Mouse (Mus musculus) CH12.LX (cell line): ENCODE results near the gene Cplane1. TPM values are rescaled to one million over a fixed set of nuclear protein-coding genes. Genes with fewer than 3 reads are reported as not detected.

ENCODE experiments used
- DNase-seq: peaks from one replicate; pipeline ENCODE4 v3.0.0-alpha.2; 2013; ENCODE audit errors: extremely low read depth
- H3K27ac ChIP-seq: 2 replicates; pipeline ENCODE4 v1.5.1; 2012; ENCODE audit warnings: low read depth, mild to moderate bottlenecking, control low read depth, moderate library complexity; ENCODE audit not compliant: insufficient read depth
- H3K27me3 ChIP-seq: replicated peaks from 2 replicates; pipeline ENCODE3; 2012; ENCODE audit warnings: inconsistent platforms
- H3K36me3 ChIP-seq, 2 experiments: replicated peaks in 1 of 2; 2 replicates each; pipeline versions ENCODE3 to v1.6.1; 2012; ENCODE audit warnings: inconsistent platforms in 1 of 2, low read length in 1 of 2, mild to moderate bottlenecking in 1 of 2, mixed read lengths in 1 of 2, moderate library complexity in 1 of 2; ENCODE audit not compliant: control insufficient read depth in 1 of 2, insufficient read depth in 1 of 2
- H3K4me1 ChIP-seq, 2 experiments: 2 replicates each; pipeline ENCODE4 v1.6.1; 2012; ENCODE audit warnings: inconsistent platforms in 1 of 2, moderate library complexity in 1 of 2; ENCODE audit not compliant: insufficient read depth in 2 of 2, control insufficient read depth in 1 of 2
- H3K4me2 ChIP-seq: 2 replicates; pipeline ENCODE4 v1.6.1; 2012; ENCODE audit warnings: low read depth, mild to moderate bottlenecking, control low read depth; ENCODE audit not compliant: poor library complexity, insufficient read depth, severe bottlenecking
- H3K4me3 ChIP-seq, 3 experiments: fragments of 150-350 bp in 1 of 3; sonication (generic) in 1 of 3; replicated peaks in 1 of 3; 2 replicates each; pipeline versions ENCODE3 to v1.5.1; 2011 to 2012; ENCODE audit warnings: low read depth in 2 of 3, low read length in 2 of 3, mild to moderate bottlenecking in 2 of 3, moderate library complexity in 2 of 3, control low read depth in 1 of 3, improper control_type of control experiment in 1 of 3, inconsistent platforms in 1 of 3, mixed read lengths in 1 of 3; ENCODE audit not compliant: poor library complexity in 1 of 3
- H3K79me2 ChIP-seq: replicated peaks from 2 replicates; pipeline ENCODE4 v1.6.1; 2012; ENCODE audit warnings: mild to moderate bottlenecking, moderate library complexity; ENCODE audit not compliant: control insufficient read depth, poor library complexity, insufficient read depth, severe bottlenecking; ENCODE audit errors: extremely low read depth
- H3K9ac ChIP-seq: 2 replicates; pipeline ENCODE4 v1.6.1; 2012; ENCODE audit warnings: low read depth, mild to moderate bottlenecking, control low read depth, moderate library complexity; ENCODE audit not compliant: insufficient read depth
- H3K9me3 ChIP-seq: replicated peaks from 2 replicates; pipeline ENCODE3; 2012; ENCODE audit warnings: low read length, inconsistent platforms, mixed read lengths
- CHD2 ChIP-seq: IDR thresholded peaks from 2 replicates; pipeline ENCODE4 v1.6.1; 2011; ENCODE audit warnings: low read length, improper control_type of control experiment
- CTCF ChIP-seq, 2 experiments: IDR thresholded peaks in 1 of 2; conservative IDR thresholded peaks in 1 of 2; 2 replicates each; pipeline ENCODE4 v1.5.1; 2011 to 2012; ENCODE audit warnings: low read depth in 2 of 2, low read length in 2 of 2, improper control_type of control experiment in 1 of 2, inconsistent platforms in 1 of 2, mild to moderate bottlenecking in 1 of 2, moderate library complexity in 1 of 2
- E2F4 ChIP-seq: IDR thresholded peaks from 2 replicates; pipeline ENCODE4 v1.6.1; 2011; ENCODE audit warnings: low read depth, low read length, improper control_type of control experiment; ENCODE audit not compliant: insufficient replicate concordance
- ELF1 ChIP-seq: IDR thresholded peaks from 2 replicates; pipeline ENCODE4 v1.6.1; 2014; ENCODE audit warnings: low read depth, mild to moderate bottlenecking, inconsistent platforms, low read length, improper control_type of control experiment
- EP300 ChIP-seq: IDR thresholded peaks from 2 replicates; pipeline ENCODE4 v1.6.1; 2011; ENCODE audit warnings: low read length, improper control_type of control experiment
- ETS1 ChIP-seq: conservative IDR thresholded peaks from 2 replicates; pipeline ENCODE4 v1.6.1; 2012; ENCODE audit warnings: low read depth, mild to moderate bottlenecking, inconsistent platforms, low read length, improper control_type of control experiment, moderate library complexity
- JUN ChIP-seq: IDR thresholded peaks from 2 replicates; pipeline ENCODE4 v1.6.1; 2011; ENCODE audit warnings: low read depth, mild to moderate bottlenecking, low read length, improper control_type of control experiment, moderate library complexity; ENCODE audit not compliant: insufficient read depth
- JUND ChIP-seq: conservative IDR thresholded peaks from 2 replicates; pipeline ENCODE4 v1.6.1; 2011; ENCODE audit warnings: low read depth, low read length, improper control_type of control experiment
- MAFK ChIP-seq: IDR thresholded peaks from 2 replicates; pipeline ENCODE4 v1.6.1; 2011; ENCODE audit warnings: low read length, improper control_type of control experiment; ENCODE audit not compliant: insufficient replicate concordance
- NRF1 ChIP-seq: IDR thresholded peaks from 2 replicates; pipeline ENCODE4 v1.6.1; 2014; ENCODE audit warnings: low read depth, mild to moderate bottlenecking, inconsistent platforms, low read length, improper control_type of control experiment, moderate library complexity
- POLR2A ChIP-seq: IDR thresholded peaks from 2 replicates; pipeline ENCODE4 v1.6.1; 2011; ENCODE audit warnings: low read depth, mild to moderate bottlenecking, improper control_type of control experiment, low read length
- POLR2AphosphoS2 ChIP-seq: IDR thresholded peaks from 2 replicates; pipeline ENCODE4 v1.6.1; 2011; ENCODE audit warnings: low read depth, low read length, improper control_type of control experiment
- SIN3A ChIP-seq: IDR thresholded peaks from 2 replicates; pipeline ENCODE4 v1.6.1; 2012; ENCODE audit warnings: low read length, improper control_type of control experiment, inconsistent platforms
- USF1 ChIP-seq: IDR thresholded peaks from 2 replicates; pipeline ENCODE4 v1.6.1; 2014; ENCODE audit warnings: low read depth, mild to moderate bottlenecking, inconsistent platforms, low read length, improper control_type of control experiment
- ZC3H11A ChIP-seq: IDR thresholded peaks from 2 replicates; pipeline ENCODE4 v1.6.1; 2012; ENCODE audit warnings: low read depth, mild to moderate bottlenecking, inconsistent platforms, low read length, improper control_type of control experiment
- ZKSCAN1 ChIP-seq: IDR thresholded peaks from 2 replicates; pipeline ENCODE4 v1.6.1; 2012; ENCODE audit warnings: low read depth, inconsistent platforms, low read length, improper control_type of control experiment, borderline replicate concordance
- ZMIZ1 ChIP-seq: IDR thresholded peaks from 2 replicates; pipeline ENCODE4 v1.6.1; 2012; ENCODE audit warnings: low read depth, mild to moderate bottlenecking, inconsistent platforms, low read length, improper control_type of control experiment
- ZNF384 ChIP-seq: IDR thresholded peaks from 2 replicates; pipeline ENCODE4 v1.6.1; 2012; ENCODE audit warnings: low read depth, low read length, improper control_type of control experiment, inconsistent platforms
- dilution Hi-C: fragments of 300-500 bp; cut with MboI; formaldehyde crosslinking; loops from 2 replicates; pipeline ENCODE4 v1.14.3; 2020; ENCODE audit warnings: low sequenced_read_pairs; ENCODE audit not compliant: extremely low pct_unique_long_range_greater_than_20kb, extremely low pct_ligation_motif_present
- in situ Hi-C: fragments of 300-500 bp; cut with MboI; formaldehyde crosslinking; loops from 3 replicates; pipeline ENCODE4 v1.14.3; 2019; ENCODE audit warnings: low sequenced_read_pairs, low pct_ligation_motif_present, low pct_unique_long_range_greater_than_20kb, mixed read lengths
- polyA plus RNA-seq: library from polyadenylated mRNA; unstranded; fragments of >175 nt; gene quantifications from 2 replicates; pipeline ENCODE4 v1.2.1, GENCODE M21; 2012; ENCODE audit warnings: low read depth; ENCODE audit not compliant: insufficient read length
- total RNA-seq, 2 experiments: library from RNA; depleted of rRNA; stranded (reverse); fragments of 300-350 nt in 1 of 2; fragments of >200 nt in 1 of 2; gene quantifications; 2 replicates each; pipeline ENCODE4 v1.2.3; 2012 to 2014

Cplane1 gene
- total and polyA plus RNA-seq, 3 experiments: 2.1 to 5.9 (median 3.7) TPM

DNA sequence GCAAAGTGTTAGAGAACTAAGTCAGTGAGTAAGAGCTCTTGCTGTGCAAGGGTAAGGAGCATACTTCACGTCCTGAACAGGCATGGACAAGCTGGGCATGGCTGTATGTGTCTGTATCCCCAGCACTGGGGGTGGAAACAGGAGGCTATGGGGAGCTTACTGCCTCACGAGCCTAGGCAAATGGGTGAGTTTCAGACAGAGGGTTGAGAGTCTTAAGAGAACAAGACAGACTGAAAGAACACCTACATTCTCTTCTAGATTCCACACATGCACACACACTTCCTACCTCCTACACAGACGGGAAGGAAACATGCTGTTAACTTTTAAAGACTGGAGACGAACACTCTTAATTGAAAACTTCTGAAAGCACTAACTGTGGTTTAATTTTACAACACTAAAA lies 148.5 kb downstream of the Cplane1 start:
- no peak for TF ChIP-seq NRF1
- no peak for TF ChIP-seq E2F4
- no peak for TF ChIP-seq JUN
- TF ChIP-seq POLR2AphosphoS2: no peak
- TF ChIP-seq ETS1: no peak
- TF ChIP-seq ZMIZ1: no peak
- TF ChIP-seq USF1: no peak
- no peak for TF ChIP-seq ZC3H11A
- no peak for TF ChIP-seq EP300
- TF ChIP-seq ZNF384: no peak
- TF ChIP-seq JUND: no peak
- TF ChIP-seq ZKSCAN1: no peak
- TF ChIP-seq ELF1: no peak
- TF ChIP-seq CHD2: no peak
- TF ChIP-seq POLR2A: no peak
- no peak for TF ChIP-seq MAFK
- in situ Hi-C loops: no loop called here
- dilution Hi-C loops: no loop called here

DNA sequence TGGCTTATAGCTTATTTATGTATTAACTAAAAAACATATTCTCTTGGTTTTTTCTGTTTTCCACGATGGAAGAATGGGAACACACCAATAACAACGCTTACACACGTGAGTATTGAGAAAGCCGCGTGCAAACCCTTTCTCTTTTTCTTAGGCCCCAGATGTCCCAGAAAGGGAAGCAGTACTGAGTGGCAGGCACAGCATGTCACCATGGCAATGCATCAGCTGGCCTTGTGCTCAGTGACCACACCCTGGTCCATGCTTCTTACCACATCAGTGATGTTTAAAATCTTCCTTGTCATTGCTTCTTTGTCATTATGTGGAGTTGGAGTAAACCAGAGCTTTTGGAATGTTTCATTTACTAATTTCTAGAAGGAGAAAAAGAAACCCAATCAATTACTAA lies 150.3 kb downstream of the Cplane1 start:
- no peak for TF ChIP-seq CTCF (conservative IDR thresholded peaks at IDR 0.05 in 1 of 2, IDR thresholded peaks at IDR 0.05 in 1 of 2; ENCODE audit: low read depth in 2 of 2, low read length in 2 of 2)
- no peak for TF ChIP-seq ETS1
- TF ChIP-seq SIN3A: no peak
- Histone ChIP-seq H3K9me3 (no peaks in the 10 kb centered on the region), H3K4me2 (no peak overlapping the region), H3K4me1 (no peaks in the 10 kb centered on the region), H3K27me3 (no peaks in the 10 kb centered on the region), H3K79me2 (no peaks in the 10 kb centered on the region), H3K36me3 (peaks cover 37 to 51% of the 10 kb centered on the region in 2 experiments), H3K27ac (no peak overlapping the region), H3K9ac (no peak overlapping the region), H3K4me3 (no peak overlapping the region)
- no peak for DNase-seq
- in situ Hi-C loops (no loop called here), dilution Hi-C loops (no loop called here)

More for the DNA sequence above, 148.5 kb downstream of the Cplane1 start:
- Histone ChIP-seq H3K4me2 (no peak overlapping the region), H3K27ac (no peak overlapping the region), H3K4me1 (no peaks in the 10 kb centered on the region), H3K9me3 (no peaks in the 10 kb centered on the region), H3K27me3 (no peaks in the 10 kb centered on the region), H3K9ac (no peak overlapping the region), H3K79me2 (no peaks in the 10 kb centered on the region), H3K4me3 (no peak overlapping the region), H3K36me3 (peaks cover 28 to 44% of the 10 kb centered on the region in 2 experiments)
- DNase-seq: no peak

Other genes starting within 250 kb of the Cplane1 start
- 20.9 and 21.9 TPM in 2 replicates for gene Wdr70, start 69.9 kb upstream of the Cplane1 start, total RNA-seq (2012; rRNA removed)
- 21.7 and 23.6 TPM in 2 replicates for gene Wdr70, start 69.9 kb upstream of the Cplane1 start, total RNA-seq (2014; rRNA removed)
- 37.1 and 38.5 TPM in 2 replicates for gene Wdr70, start 69.9 kb upstream of the Cplane1 start, polyA plus RNA-seq
- gene Nup155, start 59.8 kb upstream of the Cplane1 start, total RNA-seq (2012; rRNA removed): 42.3 and 48.2 TPM in 2 replicates
- 45.0 and 48.8 TPM in 2 replicates for gene Nup155, start 59.8 kb upstream of the Cplane1 start, total RNA-seq (2014; rRNA removed)
- gene Nup155, start 59.8 kb upstream of the Cplane1 start, polyA plus RNA-seq: 36.9 and 37.4 TPM in 2 replicates